Mouse (Mus musculus): ENCODE data around the gene Mdfi.

Mdfi gene

DNA sequence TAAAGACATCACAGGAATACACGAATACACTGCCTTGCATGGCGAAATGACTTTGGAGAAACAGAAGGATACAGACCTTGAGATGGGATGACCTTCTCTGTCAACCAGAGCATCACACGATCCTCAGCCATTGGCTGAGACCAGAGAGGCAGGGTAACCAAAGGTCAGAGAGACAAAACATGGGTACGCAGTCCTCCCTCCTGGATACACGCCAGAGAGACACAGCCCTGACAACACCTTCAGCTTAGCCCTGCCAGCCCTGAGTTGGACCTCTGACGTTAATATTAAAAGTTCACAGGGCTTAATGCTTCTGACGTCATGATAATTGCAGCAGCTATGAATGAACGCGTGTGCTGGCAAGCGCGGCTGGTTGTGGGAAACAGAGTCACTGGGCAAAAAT lies 11.1 kb upstream of the Mdfi start:
- DNase-seq: no peak

GRCm38 (mm10) chr17:47843465-47843864 lies 9.0 kb upstream of the Mdfi start:
- no peak for DNase-seq

- no peak for DNase-seq
Measured at GRCm38 (mm10) chr17:47841931-47842623, 7.6 kb upstream of the Mdfi start.

- DNase-seq: no peak
Measured at GRCm38 (mm10) chr17:47841521-47841920, 7.0 kb upstream of the Mdfi start.

DNA sequence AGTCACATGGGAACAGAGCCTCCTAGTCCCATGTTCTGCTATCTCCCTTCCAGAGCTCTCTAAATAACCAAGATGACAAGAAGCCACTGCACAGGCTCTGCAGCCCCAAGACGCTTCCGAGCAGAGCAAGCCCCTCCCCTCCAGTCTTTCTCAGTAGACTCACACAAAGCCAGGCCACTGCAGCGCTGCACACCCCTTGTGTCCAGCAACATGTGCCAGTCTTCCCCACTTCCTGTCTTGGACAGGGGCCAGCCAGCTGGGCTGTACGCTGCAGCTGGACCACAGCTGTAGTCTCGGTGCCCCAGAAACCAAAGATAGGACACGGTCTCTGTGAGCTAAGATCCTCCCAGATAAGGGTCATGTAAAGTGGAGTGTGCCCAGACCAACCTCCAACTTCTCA lies 3.3 kb upstream of the Mdfi start:
- no peak for DNase-seq

GRCm38 (mm10) chr17:47833628-47834481 lies 636 bp downstream of the Mdfi start:
- no peak for DNase-seq

GRCm38 (mm10) chr17:47833029-47833627 lies 1.4 kb downstream of the Mdfi start:
- DNase-seq: peak; percentile 37

GRCm38 (mm10) chr17:47832501-47833028 lies 1.9 kb downstream of the Mdfi start:
- DNase-seq: no peak

DNA sequence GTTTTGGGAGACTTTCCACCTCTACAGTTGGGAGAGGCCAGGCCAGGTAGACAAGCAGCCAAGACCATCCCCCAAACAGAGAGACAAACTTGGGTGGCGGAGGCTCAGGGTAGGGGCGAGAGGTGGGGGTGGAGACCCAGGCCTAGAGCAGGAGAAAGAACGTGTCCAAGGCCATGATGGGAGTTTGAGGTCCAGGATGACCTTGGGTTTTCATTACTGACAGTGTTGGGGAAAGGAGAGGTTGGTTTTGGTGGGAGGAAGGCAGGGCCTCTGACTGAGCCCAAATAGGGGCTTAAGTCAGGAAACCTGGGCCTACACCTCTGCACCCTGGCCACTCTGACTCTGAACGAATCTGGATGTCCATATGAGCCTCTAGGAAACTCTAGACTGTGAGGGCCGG lies 2.7 kb downstream of the Mdfi start:
- no peak for DNase-seq

DNA sequence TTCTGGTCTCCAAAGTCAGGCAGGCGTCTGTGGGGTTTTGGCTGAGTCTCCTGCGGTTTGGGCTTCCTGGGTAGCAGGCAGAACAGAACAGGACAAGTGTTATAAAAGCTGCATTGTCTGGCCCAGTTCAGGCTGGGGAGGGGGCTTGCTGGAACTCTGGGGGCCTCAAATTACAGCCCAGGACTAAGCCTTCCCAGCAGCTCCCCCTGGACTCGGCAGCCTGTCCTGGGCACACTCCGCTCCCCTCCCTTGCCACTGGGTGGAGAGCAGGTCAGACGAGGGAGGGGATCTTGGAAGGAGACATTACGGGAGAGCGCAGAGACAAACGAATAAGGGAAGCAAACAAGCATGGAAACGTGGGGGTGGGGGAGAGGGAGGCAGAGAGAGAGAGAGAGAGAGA lies 3.3 kb downstream of the Mdfi start:
- DNase-seq: no peak

- no peak for DNase-seq
Measured at GRCm38 (mm10) chr17:47821339-47821738, 13.2 kb downstream of the Mdfi start.

GRCm38 (mm10) chr17:47818038-47818725 lies 16.3 kb downstream of the Mdfi start:
- no peak for DNase-seq

- DNase-seq: no peak
Measured at GRCm38 (mm10) chr17:47815446-47815845, 19.0 kb downstream of the Mdfi start.

GRCm38 (mm10) chr17:47814496-47814895 lies 20.0 kb downstream of the Mdfi start:
- no peak for DNase-seq

GRCm38 (mm10) chr17:47813616-47814015 lies 20.9 kb downstream of the Mdfi start:
- DNase-seq: peak; percentile 56

DNA sequence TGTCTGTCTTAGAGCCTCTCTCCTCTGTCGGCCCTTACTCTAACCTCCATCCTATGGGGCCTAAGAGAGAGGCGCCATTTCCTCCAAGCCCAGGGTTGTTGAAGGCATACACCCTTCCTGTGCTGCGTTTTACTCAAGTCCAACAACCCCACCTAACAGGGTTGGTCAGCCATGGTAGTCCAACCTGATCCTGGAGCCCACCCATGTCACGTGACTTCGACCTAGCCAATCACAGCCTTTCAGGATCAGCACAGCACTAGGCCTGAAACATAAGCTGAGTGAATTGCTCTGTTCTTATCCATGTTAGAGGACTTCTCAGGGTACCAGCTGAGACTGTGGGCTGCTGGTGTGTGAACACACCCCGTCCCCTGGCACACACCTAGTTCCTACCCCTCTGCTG lies 22.3 kb downstream of the Mdfi start:
- no peak for DNase-seq

- DNase-seq: no peak
Measured at GRCm38 (mm10) chr17:47811265-47811800, 23.2 kb downstream of the Mdfi start.

GRCm38 (mm10) chr17:47806230-47806629 lies 28.3 kb downstream of the Mdfi start:
- DNase-seq: no peak

GRCm38 (mm10) chr17:47805047-47805835 lies 29.2 kb downstream of the Mdfi start:
- DNase-seq: no peak

- no peak for DNase-seq
Measured at GRCm38 (mm10) chr17:47803662-47804061, 30.8 kb downstream of the Mdfi start.

- no peak for DNase-seq
Measured at GRCm38 (mm10) chr17:47802806-47803205, 31.7 kb downstream of the Mdfi start.

DNA sequence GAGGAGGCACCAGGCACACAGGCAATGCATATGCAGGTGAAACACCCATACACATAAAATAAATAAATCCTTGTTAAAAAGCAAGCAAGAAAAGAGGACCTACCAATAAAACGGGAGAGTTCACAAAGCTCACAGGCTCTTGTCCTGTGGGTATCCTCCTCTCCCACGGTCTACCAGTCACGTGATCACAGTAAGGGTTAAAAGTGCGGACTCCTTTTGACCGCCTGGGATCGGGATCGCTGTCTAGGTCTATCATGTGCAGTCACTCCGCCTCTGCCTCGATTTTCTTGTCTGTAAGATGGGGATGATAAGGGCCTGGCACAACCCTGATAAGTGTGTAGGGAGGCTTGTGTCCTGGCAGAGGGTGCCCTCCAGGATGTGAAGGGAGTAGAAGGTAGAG lies 37.1 kb downstream of the Mdfi start:
- DNase-seq: no peak
